Mouse (Mus musculus) CH12.LX (cell line): ENCODE data around the gene Lix1l. TPM values are rescaled to one million over a fixed set of nuclear protein-coding genes. Genes with fewer than 3 reads are reported as not detected.

Experiments used
- DNase-seq: peaks from one replicate; pipeline ENCODE4 v3.0.0-alpha.2; 2013; ENCODE audit errors: extremely low read depth
- H3K27ac ChIP-seq: 2 replicates; pipeline ENCODE4 v1.5.1; 2012; ENCODE audit warnings: low read depth, mild to moderate bottlenecking, control low read depth, moderate library complexity; ENCODE audit not compliant: insufficient read depth
- H3K27me3 ChIP-seq: replicated peaks from 2 replicates; pipeline ENCODE3; 2012; ENCODE audit warnings: inconsistent platforms
- H3K36me3 ChIP-seq, 2 experiments: replicated peaks in 1 of 2; 2 replicates each; pipeline versions ENCODE3 to v1.6.1; 2012; ENCODE audit warnings: inconsistent platforms in 1 of 2, low read length in 1 of 2, mild to moderate bottlenecking in 1 of 2, mixed read lengths in 1 of 2, moderate library complexity in 1 of 2; ENCODE audit not compliant: control insufficient read depth in 1 of 2, insufficient read depth in 1 of 2
- H3K4me1 ChIP-seq, 2 experiments: 2 replicates each; pipeline ENCODE4 v1.6.1; 2012; ENCODE audit warnings: inconsistent platforms in 1 of 2, moderate library complexity in 1 of 2; ENCODE audit not compliant: insufficient read depth in 2 of 2, control insufficient read depth in 1 of 2
- H3K4me2 ChIP-seq: 2 replicates; pipeline ENCODE4 v1.6.1; 2012; ENCODE audit warnings: low read depth, mild to moderate bottlenecking, control low read depth; ENCODE audit not compliant: poor library complexity, insufficient read depth, severe bottlenecking
- H3K4me3 ChIP-seq, 3 experiments: fragments of 150-350 bp in 1 of 3; sonication (generic) in 1 of 3; replicated peaks in 1 of 3; 2 replicates each; pipeline versions ENCODE3 to v1.5.1; 2011 to 2012; ENCODE audit warnings: low read depth in 2 of 3, low read length in 2 of 3, mild to moderate bottlenecking in 2 of 3, moderate library complexity in 2 of 3, control low read depth in 1 of 3, improper control_type of control experiment in 1 of 3, inconsistent platforms in 1 of 3, mixed read lengths in 1 of 3; ENCODE audit not compliant: poor library complexity in 1 of 3
- H3K79me2 ChIP-seq: replicated peaks from 2 replicates; pipeline ENCODE4 v1.6.1; 2012; ENCODE audit warnings: mild to moderate bottlenecking, moderate library complexity; ENCODE audit not compliant: control insufficient read depth, poor library complexity, insufficient read depth, severe bottlenecking; ENCODE audit errors: extremely low read depth
- H3K9ac ChIP-seq: 2 replicates; pipeline ENCODE4 v1.6.1; 2012; ENCODE audit warnings: low read depth, mild to moderate bottlenecking, control low read depth, moderate library complexity; ENCODE audit not compliant: insufficient read depth
- H3K9me3 ChIP-seq: replicated peaks from 2 replicates; pipeline ENCODE3; 2012; ENCODE audit warnings: low read length, inconsistent platforms, mixed read lengths
- BHLHE40 ChIP-seq: IDR thresholded peaks from 2 replicates; pipeline ENCODE4 v1.6.1; 2011; ENCODE audit warnings: mild to moderate bottlenecking, low read depth, low read length, improper control_type of control experiment
- CHD1 ChIP-seq: IDR thresholded peaks from 2 replicates; pipeline ENCODE4 v1.6.1; 2012; ENCODE audit warnings: low read depth, low read length, improper control_type of control experiment, inconsistent platforms
- CHD2 ChIP-seq: IDR thresholded peaks from 2 replicates; pipeline ENCODE4 v1.6.1; 2011; ENCODE audit warnings: low read length, improper control_type of control experiment
- E2F4 ChIP-seq: IDR thresholded peaks from 2 replicates; pipeline ENCODE4 v1.6.1; 2011; ENCODE audit warnings: low read depth, low read length, improper control_type of control experiment; ENCODE audit not compliant: insufficient replicate concordance
- GABPA ChIP-seq: IDR thresholded peaks from 2 replicates; pipeline ENCODE4 v1.6.1; 2012; ENCODE audit warnings: low read depth, low read length, improper control_type of control experiment, inconsistent platforms; ENCODE audit not compliant: insufficient replicate concordance
- JUN ChIP-seq: IDR thresholded peaks from 2 replicates; pipeline ENCODE4 v1.6.1; 2011; ENCODE audit warnings: low read depth, mild to moderate bottlenecking, low read length, improper control_type of control experiment, moderate library complexity; ENCODE audit not compliant: insufficient read depth
- JUND ChIP-seq: conservative IDR thresholded peaks from 2 replicates; pipeline ENCODE4 v1.6.1; 2011; ENCODE audit warnings: low read depth, low read length, improper control_type of control experiment
- MAX ChIP-seq: IDR thresholded peaks from 2 replicates; pipeline ENCODE4 v1.6.1; 2011; ENCODE audit warnings: low read length, improper control_type of control experiment
- MAZ ChIP-seq: IDR thresholded peaks from 2 replicates; pipeline ENCODE4 v1.6.1; 2012; ENCODE audit warnings: low read depth, mild to moderate bottlenecking, inconsistent platforms, low read length, improper control_type of control experiment, moderate library complexity
- NRF1 ChIP-seq: IDR thresholded peaks from 2 replicates; pipeline ENCODE4 v1.6.1; 2014; ENCODE audit warnings: low read depth, mild to moderate bottlenecking, inconsistent platforms, low read length, improper control_type of control experiment, moderate library complexity
- PAX5 ChIP-seq: IDR thresholded peaks from 2 replicates; pipeline ENCODE4 v1.6.1; 2012; ENCODE audit warnings: low read length, inconsistent platforms, mixed read lengths
- POLR2A ChIP-seq: IDR thresholded peaks from 2 replicates; pipeline ENCODE4 v1.6.1; 2011; ENCODE audit warnings: low read depth, mild to moderate bottlenecking, improper control_type of control experiment, low read length
- POLR2AphosphoS2 ChIP-seq: IDR thresholded peaks from 2 replicates; pipeline ENCODE4 v1.6.1; 2011; ENCODE audit warnings: low read depth, low read length, improper control_type of control experiment
- RAD21 ChIP-seq: IDR thresholded peaks from 2 replicates; pipeline ENCODE4 v1.6.1; 2011; ENCODE audit warnings: low read depth, mild to moderate bottlenecking, low read length, improper control_type of control experiment, moderate library complexity
- RCOR1 ChIP-seq: conservative IDR thresholded peaks from 2 replicates; pipeline ENCODE4 v1.6.1; 2012; ENCODE audit warnings: low read depth, mild to moderate bottlenecking, inconsistent platforms, low read length, improper control_type of control experiment
- SIN3A ChIP-seq: IDR thresholded peaks from 2 replicates; pipeline ENCODE4 v1.6.1; 2012; ENCODE audit warnings: low read length, improper control_type of control experiment, inconsistent platforms
- TBP ChIP-seq: conservative IDR thresholded peaks from 2 replicates; pipeline ENCODE4 v1.6.1; 2011; ENCODE audit warnings: low read depth, low read length, improper control_type of control experiment
- USF1 ChIP-seq: IDR thresholded peaks from 2 replicates; pipeline ENCODE4 v1.6.1; 2014; ENCODE audit warnings: low read depth, mild to moderate bottlenecking, inconsistent platforms, low read length, improper control_type of control experiment
- USF2 ChIP-seq: conservative IDR thresholded peaks from 2 replicates; pipeline ENCODE4 v1.6.1; 2011; ENCODE audit warnings: low read depth, low read length, improper control_type of control experiment
- ZC3H11A ChIP-seq: IDR thresholded peaks from 2 replicates; pipeline ENCODE4 v1.6.1; 2012; ENCODE audit warnings: low read depth, mild to moderate bottlenecking, inconsistent platforms, low read length, improper control_type of control experiment
- ZNF384 ChIP-seq: IDR thresholded peaks from 2 replicates; pipeline ENCODE4 v1.6.1; 2012; ENCODE audit warnings: low read depth, low read length, improper control_type of control experiment, inconsistent platforms
- dilution Hi-C: fragments of 300-500 bp; cut with MboI; formaldehyde crosslinking; loops from 2 replicates; pipeline ENCODE4 v1.14.3; 2020; ENCODE audit warnings: low sequenced_read_pairs; ENCODE audit not compliant: extremely low pct_unique_long_range_greater_than_20kb, extremely low pct_ligation_motif_present
- in situ Hi-C: fragments of 300-500 bp; cut with MboI; formaldehyde crosslinking; loops from 3 replicates; pipeline ENCODE4 v1.14.3; 2019; ENCODE audit warnings: low sequenced_read_pairs, low pct_ligation_motif_present, low pct_unique_long_range_greater_than_20kb, mixed read lengths
- polyA plus RNA-seq: library from polyadenylated mRNA; unstranded; fragments of >175 nt; gene quantifications from 2 replicates; pipeline ENCODE4 v1.2.1, GENCODE M21; 2012; ENCODE audit warnings: low read depth; ENCODE audit not compliant: insufficient read length
- total RNA-seq, 2 experiments: library from RNA; depleted of rRNA; stranded (reverse); fragments of 300-350 nt in 1 of 2; fragments of >200 nt in 1 of 2; gene quantifications; 2 replicates each; pipeline ENCODE4 v1.2.3; 2012 to 2014

The Lix1l gene
- total and polyA plus RNA-seq, 3 experiments, result 4.0 to 4.6 (median 4.5) TPM

- in situ Hi-C loops, result no loop called here
- Histone ChIP-seq H3K9ac (no peak overlapping the region), H3K4me3 (no peak overlapping the region), H3K79me2 (no peaks in the 10 kb centered on the region), H3K4me1 (peaks cover 0 to 41% of the 10 kb centered on the region in 2 experiments; a peak in 3 of 4 replicates), H3K9me3 (no peaks in the 10 kb centered on the region), H3K4me2 (no peak overlapping the region), H3K27ac (no peak overlapping the region), H3K27me3 (no peaks in the 10 kb centered on the region), H3K36me3 (no peaks in the 10 kb centered on the region)
- dilution Hi-C loops, result no loop called here
- DNase-seq, result no peak
- TF ChIP-seq PAX5 (no peak), POLR2AphosphoS2 (no peak), MAZ (no peak), RCOR1 (no peak), POLR2A (no peak), CHD1 (no peak), ZNF384 (no peak), TBP (no peak), JUND (no peak), BHLHE40 (no peak), USF1 (no peak), SIN3A (no peak), NRF1 (no peak), USF2 (no peak), RAD21 (no peak), CHD2 (no peak), E2F4 (no peak), MAX (no peak), JUN (no peak)
These were observed 32.3 kb upstream of the Lix1l start for GRCm38 (mm10) chr3:96568605-96569004.

GRCm38 (mm10) chr3:96569506-96569905, 31.4 kb upstream of the Lix1l start:
- no peak for DNase-seq
- Histone ChIP-seq H3K27me3 (no peaks in the 10 kb centered on the region), H3K4me3 (no peak overlapping the region), H3K27ac (no peak overlapping the region), H3K9me3 (no peaks in the 10 kb centered on the region), H3K79me2 (no peaks in the 10 kb centered on the region), H3K4me1 (peaks cover 0 to 32% of the 10 kb centered on the region in 2 experiments; a peak in 3 of 4 replicates), H3K9ac (no peak overlapping the region), H3K4me2 (no peak overlapping the region), H3K36me3 (no peaks in the 10 kb centered on the region)
- dilution Hi-C loops, result no loop called here
- in situ Hi-C loops, result no loop called here
- TF ChIP-seq ZC3H11A (no peak), GABPA (no peak), MAX (no peak), PAX5 (no peak)
